Mouse (Mus musculus) lung, postnatal 14 days (tissue): ENCODE data around the gene Mpz.
A peak's percentile ranks its signal among the peaks of the same experiment; 100 is the strongest.

Experiments used
- DNase-seq: peaks from one replicate; pipeline ENCODE4 v3.0.0; 2021

Mpz gene

DNA sequence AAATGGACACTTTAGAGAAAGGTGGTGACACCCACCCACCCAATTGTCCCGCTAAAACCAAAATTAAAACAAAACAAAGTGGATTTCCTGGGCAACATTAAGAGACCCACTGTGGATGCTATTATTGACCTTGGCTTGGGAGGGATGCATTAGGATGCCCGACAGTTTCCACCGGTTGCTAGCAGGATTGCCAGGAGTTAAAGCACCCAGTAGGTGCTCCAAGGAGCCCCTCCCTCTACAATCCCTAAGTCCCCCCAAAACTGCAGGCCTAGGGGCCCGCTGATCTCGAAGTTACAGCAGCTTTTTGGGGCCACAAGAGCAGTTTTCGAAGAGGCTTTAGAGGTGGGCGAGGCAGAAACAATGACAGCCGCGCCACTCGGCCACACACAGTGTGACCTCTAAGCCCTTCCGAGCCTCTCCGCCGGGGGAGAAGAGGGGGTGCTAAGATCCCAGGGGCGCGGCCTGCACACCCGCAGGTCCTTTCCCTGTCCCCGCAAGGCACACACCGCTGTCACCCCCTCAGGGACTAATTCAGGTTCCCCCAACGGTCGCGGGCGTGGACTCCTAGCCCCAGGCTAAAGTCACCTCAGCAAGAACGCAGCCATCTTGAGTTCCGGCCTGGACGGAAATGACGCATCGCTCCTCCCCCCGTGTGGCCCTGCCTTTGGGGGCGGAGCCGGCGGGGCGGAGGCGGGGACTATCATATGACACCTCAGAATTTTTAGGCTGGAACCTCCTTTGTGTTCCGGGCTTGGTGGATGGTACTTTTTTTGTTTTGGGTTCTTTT, at the start of gene Mpz, which contains the start of gene Sdhc:
Gene Mpz, plus strand, starts transcription at position 738 of the 787 bp plus-strand sequence.
Gene Sdhc, minus strand, starts transcription at position 630 of the 787 bp plus-strand sequence.
- peak; percentile 96 for DNase-seq

DNA sequence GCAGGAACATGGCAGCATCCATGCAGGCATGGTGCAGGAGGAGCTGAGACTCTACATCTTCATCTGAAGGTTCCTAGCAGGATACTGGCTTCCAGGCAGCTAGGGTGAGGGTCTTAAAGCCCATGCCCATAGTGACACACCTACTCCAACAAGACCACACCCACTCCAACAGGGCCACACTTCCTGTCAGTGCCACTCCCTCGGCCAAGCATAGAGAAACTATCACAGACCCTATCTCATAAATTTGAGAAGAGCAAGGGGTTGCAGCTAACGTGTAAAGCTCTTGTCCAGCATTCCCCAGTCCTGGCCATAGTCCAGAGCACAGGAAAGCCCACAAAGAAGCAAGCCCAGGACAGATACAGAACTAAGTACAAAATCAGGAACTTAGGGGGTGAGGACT, 49.5 kb upstream of the Mpz start:
- no peak for DNase-seq

DNA sequence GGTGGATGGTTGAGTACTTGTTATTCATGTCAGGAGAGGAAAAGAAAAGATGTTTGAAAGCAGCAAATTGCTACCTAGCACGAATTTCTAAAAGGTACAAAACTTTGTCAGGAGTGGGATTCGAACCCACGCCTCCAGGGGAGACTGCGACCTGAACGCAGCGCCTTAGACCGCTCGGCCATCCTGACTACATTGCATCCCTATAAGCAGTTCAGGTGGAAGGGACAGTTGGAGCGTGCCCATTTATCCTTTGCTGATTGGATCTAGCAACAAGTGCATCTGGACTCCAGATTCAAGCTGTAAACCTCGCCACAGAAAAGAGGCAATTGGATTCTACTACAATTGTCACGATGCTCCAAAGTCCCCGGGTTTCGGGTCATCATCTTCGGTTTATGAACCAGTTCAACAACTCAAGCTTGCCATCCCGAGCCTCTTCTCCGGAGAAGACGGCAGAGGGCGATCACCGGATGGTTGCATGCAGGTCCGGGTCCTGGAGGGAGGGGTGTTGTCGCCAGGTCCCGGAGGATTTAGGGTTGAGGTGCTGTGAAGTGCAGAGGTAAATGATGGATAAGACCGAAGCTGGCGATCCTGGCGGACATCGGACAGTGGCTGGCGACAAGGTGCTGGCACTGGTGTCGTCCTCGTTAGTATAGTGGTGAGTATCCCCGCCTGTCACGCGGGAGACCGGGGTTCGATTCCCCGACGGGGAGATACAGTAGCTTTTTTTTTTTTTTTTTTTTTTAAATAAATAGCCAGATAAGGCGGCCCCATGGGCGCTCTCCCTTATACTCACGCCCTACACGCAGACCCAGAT, 48.6 kb upstream of the Mpz start:
- DNase-seq = peak; percentile 87

DNA sequence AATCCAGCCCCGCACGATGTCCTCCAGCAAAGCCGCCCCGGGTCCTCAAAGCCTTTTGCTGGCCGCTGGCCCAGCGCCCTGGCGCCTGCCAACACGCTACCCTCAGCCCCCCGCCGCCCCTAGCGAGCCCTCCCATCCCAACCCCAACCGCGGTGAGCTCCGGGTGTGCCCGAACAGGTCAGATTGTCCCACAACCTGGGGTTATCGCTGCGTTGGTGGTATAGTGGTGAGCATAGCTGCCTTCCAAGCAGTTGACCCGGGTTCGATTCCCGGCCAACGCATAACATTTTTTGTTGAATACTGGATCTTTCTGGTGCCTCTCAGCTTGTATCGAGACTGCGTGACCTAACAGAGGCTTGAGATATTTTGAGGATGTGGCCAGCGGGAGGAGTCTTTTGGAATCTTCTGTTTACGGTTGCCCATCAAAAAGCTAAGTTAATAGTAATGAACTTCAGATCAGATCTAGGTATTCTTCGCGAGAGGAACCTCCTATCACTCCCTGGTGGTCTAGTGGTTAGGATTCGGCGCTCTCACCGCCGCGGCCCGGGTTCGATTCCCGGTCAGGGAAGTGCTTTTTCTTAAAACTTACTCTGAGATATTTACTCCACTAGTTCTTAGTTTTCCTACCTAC, 47.8 kb upstream of the Mpz start:
- DNase-seq = peak; percentile 87

DNA sequence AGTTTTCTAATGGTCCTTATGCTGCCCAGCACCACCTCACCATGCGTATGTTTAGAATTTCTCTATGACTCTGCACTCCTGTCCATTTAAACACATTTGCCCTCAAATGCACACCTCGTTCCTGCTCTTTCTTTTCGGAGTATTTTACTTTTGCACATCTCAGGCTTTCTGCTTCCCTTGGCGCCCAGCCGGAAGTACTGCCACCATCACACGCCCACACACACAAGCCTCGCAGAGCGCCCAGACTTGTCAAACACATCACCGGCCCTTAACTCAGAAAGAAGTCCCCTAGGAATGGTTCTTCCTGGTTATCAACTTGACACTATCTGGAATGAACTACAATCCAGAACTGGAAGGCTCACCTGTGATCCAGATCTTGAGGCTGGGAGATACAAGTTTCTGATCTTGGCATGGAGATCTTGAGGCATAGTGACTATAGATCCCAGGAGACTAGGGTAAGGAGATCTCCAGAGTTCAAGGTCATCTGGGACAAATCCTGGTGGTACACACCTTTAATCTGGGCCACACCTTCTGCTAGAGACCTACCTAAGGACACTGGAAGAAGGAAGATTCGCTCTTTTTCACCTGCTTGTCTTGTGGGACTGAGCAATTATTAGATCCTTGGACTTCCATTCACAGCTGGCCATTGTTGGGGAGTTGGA, 47.2 kb upstream of the Mpz start:
- no peak for DNase-seq

DNA sequence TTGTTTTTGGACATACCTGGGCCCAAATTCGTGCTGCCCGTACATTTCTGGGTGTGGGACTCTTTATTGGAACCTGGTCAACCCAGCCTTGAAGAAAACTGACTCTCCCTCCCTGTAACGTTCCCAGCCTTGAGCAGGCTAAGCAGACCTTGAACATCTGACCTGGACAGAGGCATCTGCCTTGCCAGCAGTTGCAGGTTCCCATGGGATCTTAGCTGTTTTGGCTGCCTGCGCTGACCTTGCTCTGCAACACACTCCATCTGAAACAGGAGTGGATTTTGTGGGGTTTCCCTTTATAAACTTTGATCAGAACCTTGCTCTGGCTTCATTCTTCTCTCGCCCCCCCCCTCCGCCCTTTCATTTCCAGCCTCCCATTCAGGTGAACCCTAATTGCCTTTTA, 45.3 kb upstream of the Mpz start:
- no peak for DNase-seq

DNA sequence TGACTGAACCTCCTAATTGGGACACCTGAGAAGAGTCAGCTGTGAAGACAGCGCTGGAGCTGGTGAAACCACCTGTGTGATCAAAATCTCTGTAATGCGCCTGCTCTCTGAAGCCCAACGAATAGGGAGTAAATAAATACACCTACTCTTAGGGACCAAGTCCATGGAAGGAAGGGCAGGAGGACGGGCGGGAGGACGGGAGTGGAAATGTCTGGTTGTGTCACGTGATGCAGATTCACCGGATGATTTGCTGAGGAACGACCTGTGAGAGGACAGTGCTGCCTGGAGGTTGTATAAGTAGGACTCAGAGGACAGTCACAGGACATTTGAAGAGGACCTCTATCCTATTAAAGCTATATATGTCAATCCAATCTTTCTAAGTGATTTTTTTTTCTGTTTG, 40.9 kb upstream of the Mpz start:
- DNase-seq = no peak

DNA sequence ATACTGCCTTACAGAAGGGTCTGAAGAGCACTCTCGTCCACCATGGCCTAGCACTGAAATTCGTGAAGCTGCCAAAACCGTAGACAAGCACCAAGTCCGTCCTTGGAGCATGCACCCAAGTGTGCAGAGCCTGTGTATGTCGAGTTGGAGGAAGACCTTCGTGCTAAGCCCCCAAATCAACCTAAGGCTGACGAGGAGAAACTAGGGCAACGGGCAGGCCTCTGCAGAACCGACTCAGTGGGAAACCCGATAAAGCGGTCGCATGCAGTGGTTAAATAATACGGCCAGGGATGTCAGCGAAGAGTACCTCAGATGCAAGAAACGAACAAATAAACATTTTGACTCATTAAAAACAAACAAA, 39.9 kb upstream of the Mpz start:
- no peak for DNase-seq

DNA sequence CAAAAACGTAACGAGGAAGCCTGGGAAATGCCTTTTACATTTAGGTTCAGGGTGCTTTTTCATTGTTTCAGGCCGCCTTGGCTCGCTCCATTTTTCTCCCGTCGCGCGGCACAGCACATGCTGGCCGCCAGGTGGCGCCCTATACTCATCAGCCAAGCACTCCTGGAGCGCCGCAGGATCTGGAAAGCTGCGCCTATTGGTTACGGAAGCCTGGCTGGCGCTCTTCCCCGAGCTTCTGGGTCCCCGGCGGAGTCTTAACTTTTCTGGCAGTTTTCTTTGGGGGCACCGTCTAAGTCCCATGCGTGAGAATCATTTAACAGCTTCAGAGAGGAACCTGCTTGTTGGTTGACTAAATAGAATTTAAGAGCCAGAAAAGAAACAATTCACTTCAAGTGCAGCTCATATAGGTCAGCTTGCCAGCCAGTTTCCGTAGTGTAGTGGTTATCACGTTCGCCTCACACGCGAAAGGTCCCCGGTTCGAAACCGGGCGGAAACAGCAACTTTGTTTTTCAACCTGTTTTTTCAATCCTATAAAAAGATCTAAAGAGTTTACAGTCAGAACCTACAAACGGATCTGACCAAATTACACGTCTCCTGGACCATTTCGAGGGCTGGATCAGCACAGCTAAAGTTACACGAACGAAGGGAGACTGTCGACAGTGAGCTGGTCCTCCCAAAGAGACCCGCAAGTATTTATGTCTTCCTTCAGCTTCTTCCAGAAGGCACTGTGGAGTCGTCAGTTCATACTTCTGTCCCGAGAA, 39.3 kb upstream of the Mpz start:
- DNase-seq = peak; percentile 91

DNA sequence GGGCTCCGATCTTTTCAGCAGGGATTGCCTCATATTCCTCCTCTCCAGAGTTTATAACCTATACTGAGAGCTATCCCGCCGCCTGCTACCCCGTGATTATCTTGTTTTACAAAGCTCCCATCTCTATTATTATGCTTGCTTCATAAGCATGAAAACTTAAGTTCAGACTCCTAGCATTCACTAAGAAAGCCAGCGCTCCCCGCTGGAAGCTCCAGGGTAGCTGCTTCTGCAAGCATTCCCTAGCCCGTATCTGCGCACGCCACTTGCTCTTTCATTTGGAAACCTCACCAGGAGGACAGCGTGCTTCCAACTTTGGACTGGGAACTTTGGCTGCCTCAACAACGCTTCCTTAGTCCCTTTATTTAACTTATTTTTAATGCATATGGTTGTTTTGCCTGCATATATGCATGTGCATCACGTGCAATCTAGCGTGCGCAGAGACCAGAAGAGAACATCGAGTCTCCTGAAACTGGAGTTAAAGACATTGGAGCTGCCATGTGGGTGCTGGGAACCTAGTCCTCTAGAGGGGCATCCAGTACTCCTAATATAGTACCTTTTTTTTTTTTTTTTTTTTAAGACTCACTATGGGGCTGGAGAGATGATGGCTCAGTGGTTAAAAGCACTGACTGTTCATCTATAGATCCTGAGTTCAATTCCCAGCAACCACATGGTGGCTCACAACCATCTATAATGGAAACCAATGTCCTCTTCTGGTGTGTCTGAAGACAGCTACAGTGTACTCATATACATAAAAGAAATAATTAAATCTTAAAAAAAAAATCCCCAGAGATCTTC, 38.5 kb upstream of the Mpz start:
- peak; percentile 49 for DNase-seq

DNA sequence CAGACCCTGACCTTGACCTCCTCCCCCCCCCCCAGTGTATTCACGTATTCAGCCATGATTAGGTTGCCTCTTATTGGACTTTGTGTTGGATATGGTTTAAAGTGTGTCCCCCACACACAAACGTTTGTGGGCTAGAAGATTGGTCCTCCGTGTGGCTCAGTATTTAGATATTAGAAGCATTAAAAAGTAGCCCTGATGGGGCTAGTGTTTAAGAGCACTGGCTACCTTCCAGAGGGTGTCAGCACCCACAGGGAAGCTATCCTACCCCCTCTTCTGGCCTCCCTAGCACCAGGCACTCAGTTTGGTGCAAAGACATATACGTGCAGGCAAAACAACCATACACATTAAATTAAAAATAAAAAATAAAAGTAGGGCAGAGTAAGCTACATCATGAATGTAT, 37.5 kb upstream of the Mpz start:
- no peak for DNase-seq

DNA sequence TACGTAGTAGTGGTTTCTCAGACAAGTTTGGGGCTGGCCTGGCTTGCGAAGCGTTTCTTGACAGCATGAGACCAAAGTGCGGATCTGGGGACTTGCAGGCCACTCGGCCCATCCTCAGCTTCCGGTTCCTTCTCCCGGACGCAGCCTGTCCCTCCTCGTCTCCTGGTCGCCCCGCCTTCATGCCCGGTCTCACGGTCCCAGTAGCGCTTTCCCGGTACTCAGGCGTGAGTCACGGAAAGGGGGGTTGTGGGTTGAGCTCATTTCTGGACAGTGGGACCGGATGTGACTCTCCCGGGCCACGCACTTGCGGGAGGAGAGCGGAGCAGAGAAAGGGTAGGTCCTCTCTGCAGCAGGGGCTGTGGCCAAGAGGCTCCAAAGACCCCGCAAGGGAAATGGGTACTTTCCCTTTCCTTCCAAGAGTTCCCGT, 36.6 kb upstream of the Mpz start, which contains the start of gene Cfap126:
Gene Cfap126, plus strand, starts transcription at position 46 of the 427 bp plus-strand sequence.
- DNase-seq = peak; percentile 85

DNA sequence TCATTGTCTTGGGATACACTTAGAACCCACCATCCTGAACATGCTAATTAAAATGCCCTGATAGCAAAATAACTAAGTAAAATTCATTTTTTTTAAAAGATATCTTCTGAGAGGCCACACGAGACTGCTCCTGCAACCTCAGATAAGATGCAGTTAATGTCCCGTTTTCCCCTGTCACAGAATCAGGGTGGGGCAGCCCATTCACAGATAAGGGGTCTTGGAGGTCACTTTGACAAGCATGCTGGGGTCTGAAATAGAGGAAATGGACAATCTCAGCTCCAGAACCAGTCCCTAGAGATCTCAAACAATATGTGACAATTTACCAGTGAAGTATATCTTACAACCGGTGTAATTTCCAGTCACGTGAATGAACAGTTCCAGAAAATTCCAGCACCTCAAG, 34.2 kb upstream of the Mpz start:
- DNase-seq = no peak

DNA sequence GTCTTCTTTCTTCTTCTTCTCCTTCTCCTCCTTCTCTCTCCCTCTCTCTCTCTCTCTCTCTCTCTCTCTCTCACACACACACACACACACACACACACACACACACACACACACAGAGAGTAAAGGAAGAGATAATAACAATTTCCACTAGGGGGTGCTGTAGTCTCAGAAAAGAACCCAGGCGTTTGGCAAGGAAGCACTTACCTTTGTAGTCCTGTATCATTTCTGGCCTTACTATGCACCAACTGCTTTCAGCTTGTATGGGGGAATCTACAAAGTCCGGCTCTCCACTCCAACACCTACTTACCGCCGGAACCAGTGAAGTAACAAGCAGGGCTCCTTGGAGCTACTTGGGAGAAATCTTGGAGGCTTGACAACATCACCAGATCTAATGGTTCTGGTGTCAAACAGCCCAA, 32.2 kb upstream of the Mpz start:
- peak; percentile 62 for DNase-seq

DNA sequence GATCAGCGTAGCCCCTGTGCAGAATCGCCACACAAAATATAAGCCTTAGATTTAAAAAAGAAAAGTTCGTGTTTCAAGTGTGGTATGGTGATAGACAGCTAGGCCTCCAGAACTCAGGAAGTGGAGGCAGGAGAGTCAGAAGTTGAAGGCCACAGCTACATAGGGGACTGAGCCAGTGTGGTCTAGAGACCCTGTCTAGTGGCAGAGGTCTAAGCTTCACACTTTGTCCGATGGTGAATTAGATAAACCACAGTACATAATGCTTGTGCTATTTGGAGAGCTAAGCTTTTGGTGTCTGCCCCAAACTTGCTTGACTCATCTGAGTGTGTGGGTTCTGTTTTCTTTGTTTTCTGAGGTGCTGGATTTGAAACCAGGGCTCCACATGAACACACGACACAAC, 31.5 kb upstream of the Mpz start:
- no peak for DNase-seq

DNA sequence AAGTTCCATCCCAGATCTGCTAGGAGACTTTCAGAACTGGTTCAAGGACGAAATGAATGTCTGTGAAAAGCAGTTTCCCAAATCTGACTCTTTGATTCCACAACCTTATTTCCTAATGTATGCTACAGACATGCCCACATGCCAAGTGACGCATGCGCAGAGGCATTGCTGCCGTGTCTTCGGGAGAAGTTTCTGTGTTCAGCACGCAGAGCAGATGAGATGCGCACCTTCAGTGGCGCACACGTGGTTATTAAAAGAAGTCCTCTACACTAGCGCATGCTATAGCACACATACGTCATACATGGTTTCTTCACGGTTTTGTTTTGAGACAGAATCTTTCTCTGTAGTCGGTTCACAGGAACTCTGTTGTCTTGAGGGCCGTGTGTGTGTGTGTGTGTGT, 31.1 kb upstream of the Mpz start:
- no peak for DNase-seq

DNA sequence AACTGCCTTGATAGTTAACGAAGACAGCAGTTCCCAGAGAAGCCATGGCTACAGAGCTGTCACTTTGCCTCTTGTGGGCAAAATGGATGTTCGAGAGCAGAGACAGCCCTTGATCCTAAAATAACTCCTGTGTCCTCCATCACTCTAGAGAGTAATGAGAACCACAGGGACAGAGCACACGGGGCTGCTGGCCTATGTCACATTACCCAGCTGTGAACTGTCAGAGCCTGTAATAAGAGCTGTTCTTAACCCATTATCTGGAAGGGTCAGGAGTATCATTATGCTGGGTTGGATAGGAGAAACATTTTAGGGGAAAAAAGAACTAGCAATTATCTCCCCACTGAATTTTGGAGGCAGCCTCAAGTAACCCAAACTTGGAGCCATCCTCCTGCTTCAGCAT, 29.6 kb upstream of the Mpz start:
- DNase-seq = no peak

DNA sequence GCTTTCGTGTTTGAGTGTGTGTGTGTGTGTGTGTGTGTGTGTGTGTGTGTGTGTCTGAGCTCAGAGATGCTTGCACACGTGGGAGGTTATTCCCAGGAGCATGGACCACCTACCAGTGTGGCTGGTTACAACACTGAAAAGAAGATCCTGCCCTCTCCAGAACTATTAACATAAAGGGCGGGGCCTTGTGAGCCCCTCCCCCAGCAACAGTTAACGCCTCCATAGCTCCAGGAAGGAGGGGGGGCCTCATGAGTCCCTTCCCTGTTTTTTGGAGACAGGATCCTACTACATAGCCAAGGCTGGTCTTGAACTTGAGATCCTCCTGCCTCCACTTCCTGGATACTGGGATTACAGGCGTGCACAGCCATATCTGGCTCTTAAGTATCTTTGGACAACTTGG, 28.7 kb upstream of the Mpz start:
- no peak for DNase-seq

DNA sequence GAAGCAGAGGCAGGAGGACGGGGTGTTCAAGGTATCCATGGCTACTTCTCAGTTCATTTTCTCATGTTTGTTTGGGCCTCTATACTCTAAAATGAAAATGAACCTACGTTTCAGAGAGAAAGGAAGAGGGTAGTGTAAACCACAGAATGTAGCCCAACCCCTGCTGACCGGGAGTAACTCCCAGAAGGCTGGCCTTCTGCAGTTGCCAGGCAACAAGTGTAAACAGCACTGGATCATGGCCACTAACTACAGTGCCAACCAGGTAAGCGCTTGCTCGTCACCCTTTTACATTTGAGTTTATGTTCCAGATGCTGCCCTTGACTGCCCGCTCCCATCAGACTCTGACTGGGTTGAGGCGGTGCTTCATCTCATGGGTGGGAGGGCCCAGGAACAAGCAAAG, 27.6 kb upstream of the Mpz start:
- DNase-seq = peak; percentile 30

DNA sequence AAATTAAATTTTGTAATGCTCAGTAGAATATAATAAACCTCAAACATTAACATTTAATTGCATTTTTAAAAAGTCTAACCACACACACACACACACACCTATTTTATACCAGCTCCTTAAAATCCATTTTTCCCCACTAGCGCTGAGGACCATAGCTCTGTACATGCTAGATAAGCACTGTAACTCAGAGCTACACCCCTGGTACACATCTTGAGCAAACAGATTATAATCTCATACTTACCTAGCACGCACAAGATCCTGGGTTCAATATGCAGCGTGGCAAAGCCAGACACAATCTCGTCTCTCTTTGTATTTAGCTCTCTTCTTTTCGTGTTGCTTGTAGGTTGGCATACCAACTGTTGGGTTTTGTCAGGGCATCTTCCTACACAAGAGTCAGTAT, 26.1 kb upstream of the Mpz start:
- no peak for DNase-seq

DNA sequence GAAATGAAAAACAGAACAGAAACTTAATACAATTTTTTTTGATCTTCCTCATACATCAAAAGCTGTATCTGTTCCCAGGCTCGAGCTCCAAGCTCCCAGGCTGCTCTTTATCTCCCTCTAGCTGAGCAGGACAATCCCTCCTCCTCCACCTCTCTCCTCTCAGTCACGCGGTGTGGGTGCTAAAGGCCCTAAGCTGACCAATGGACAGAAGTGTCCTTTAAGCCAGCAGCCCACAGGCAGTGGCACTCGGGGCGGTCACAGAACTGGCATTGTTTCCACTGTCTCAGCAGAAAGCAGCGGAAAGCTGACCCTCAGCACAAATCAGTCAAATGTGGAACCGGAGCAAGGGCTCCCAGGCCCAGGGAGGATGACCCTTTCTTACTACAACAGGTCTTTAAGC, 21.3 kb upstream of the Mpz start:
- DNase-seq = no peak

DNA sequence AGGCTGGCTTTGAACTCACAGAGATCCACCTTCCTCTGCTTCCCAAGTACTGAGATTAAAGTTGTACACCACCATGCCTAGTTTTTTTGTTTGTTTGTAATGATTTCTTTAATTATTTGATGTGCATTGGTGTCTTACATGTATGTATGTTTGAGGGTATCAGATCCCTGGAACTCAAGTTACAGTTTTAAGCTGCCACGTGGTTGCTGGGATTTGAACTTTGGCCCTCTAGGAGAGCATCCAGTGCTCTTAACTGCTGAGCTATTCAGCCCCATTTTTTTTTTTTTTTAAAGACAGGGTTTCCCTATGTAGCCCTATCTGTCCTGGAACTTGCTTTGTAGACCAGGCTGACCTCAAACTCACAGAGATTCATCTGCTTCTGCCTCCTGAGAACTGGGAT, 19.5 kb upstream of the Mpz start:
- DNase-seq = no peak
